Comparison of ENCODE assay signal across 22 mouse cellular contexts in genomic region chr3:57532991-57533725, GRCm38 (mm10). TPM values are rescaled to one million over a fixed set of nuclear protein-coding genes. Genes with fewer than 3 reads are reported as not detected.
A peak's percentile ranks its signal among the peaks of the same experiment; 100 is the strongest.
DNase-seq lines count a peak whose midpoint lies in the region; ATAC-seq and TF ChIP-seq lines count a peak whose summit lies in the region.
"Had no signal": no experiment of that assay in that cellular context is flagged by ENCODE, and none has a peak within 500 bp of the region (broad histone marks: within the 10 kb centered on the region; RNA-seq: fewer than 3 reads in every experiment).

No protein-coding gene starts in this region.

- intact Hi-C loops in heart, postnatal 14 days (cut with DNase I), result no loop called here

- peaks cover 19% of the 10 kb centered on the region for H3K4me1 ChIP-seq in heart, embryonic 11.5 days (ENCODE audit: control insufficient read depth, insufficient read depth, low read length)
- H3K4me1 ChIP-seq in stomach, embryonic 14.5 days (ENCODE audit: control insufficient read depth, insufficient read depth, low read length), result peaks cover 4% of the 10 kb centered on the region; the same call in 1 of the 2 replicates
- no peaks in the 10 kb centered on the region for H3K4me1 ChIP-seq in stomach, postnatal 0 days (replicated peaks; ENCODE audit: control insufficient read depth, insufficient read depth)
- H3K4me1 ChIP-seq: liver, embryonic 13.5 days had no signal

- no peaks in the 10 kb centered on the region for H3K9me3 ChIP-seq in heart, embryonic 11.5 days (replicated peaks; ENCODE audit: control insufficient read depth, low read length)
- H3K9me3 ChIP-seq in stomach, embryonic 14.5 days (ENCODE audit: control insufficient read depth, low read depth, low read length), result no peaks in the 10 kb centered on the region
- H3K9me3 ChIP-seq in stomach, postnatal 0 days (ENCODE audit: control insufficient read depth, low read length), result no peaks in the 10 kb centered on the region
- H3K9me3 ChIP-seq: liver, embryonic 13.5 days had no signal

- DNase-seq in heart, adult 11 months, result peak; percentile 98
- DNase-seq in stomach, postnatal 0 days (ENCODE audit: low spot score), result no peak
- DNase-seq in heart, postnatal 14 days, result peak; percentile 37 to 42
- DNase-seq in lung, postnatal 36 days, result peak; percentile 69
- no peak for DNase-seq in spleen, postnatal 4 days (ENCODE audit: low spot score in 2 of 2)
- DNase-seq in thymus, postnatal 25 days, result no peak
- DNase-seq: cerebellum, adult 11 months; cerebellum, postnatal 25 days; kidney, adult 2 months; kidney, postnatal 36 days; layer of hippocampus, postnatal 36 days; left cerebral cortex, postnatal 4 days; liver, embryonic 13.5 days; midbrain, embryonic 14.5 days; retina, postnatal 1 day had no signal

- H3K27me3 ChIP-seq in heart, embryonic 11.5 days (ENCODE audit: control insufficient read depth, insufficient read depth, low read length), result no peaks in the 10 kb centered on the region
- H3K27me3 ChIP-seq in stomach, embryonic 14.5 days (ENCODE audit: control insufficient read depth, insufficient read depth, low read length), result no peaks in the 10 kb centered on the region
- no peaks in the 10 kb centered on the region for H3K27me3 ChIP-seq in stomach, postnatal 0 days (ENCODE audit: control insufficient read depth, insufficient read depth, low read length)
- H3K27me3 ChIP-seq: liver, embryonic 13.5 days; Patski had no signal

- H3K27ac ChIP-seq in heart, embryonic 11.5 days (ENCODE audit: low read depth, low read length), result no peak overlapping the region
- H3K27ac ChIP-seq in stomach, embryonic 14.5 days (ENCODE audit: low read length), result 0 out of 2 replicates have a peak overlapping the region, but pooled peaks have one; percentile 11
- H3K27ac ChIP-seq in stomach, postnatal 0 days (replicated peaks), result no peak overlapping the region
- H3K27ac ChIP-seq: liver, embryonic 13.5 days had no signal

- 67% methylated on average over 9 of the region's 9 CpGs for WGBS in heart, embryonic 11.5 days (ENCODE audit: insufficient replicate concordance)
- WGBS in stomach, embryonic 14.5 days, result 89% methylated on average over 9 of the region's 9 CpGs
- WGBS in stomach, postnatal 0 days, result 81% methylated on average over 9 of the region's 9 CpGs

- H3K9ac ChIP-seq in heart, embryonic 11.5 days (ENCODE audit: low read depth, low read length), result no peak overlapping the region
- H3K9ac ChIP-seq in stomach, embryonic 14.5 days (replicated peaks; ENCODE audit: low read depth, low read length), result no peak overlapping the region
- H3K9ac ChIP-seq in stomach, postnatal 0 days (ENCODE audit: low read length), result no peak overlapping the region
- H3K9ac ChIP-seq: liver, embryonic 13.5 days had no signal

- no peak overlapping the region for H3K4me3 ChIP-seq in heart, embryonic 11.5 days (ENCODE audit: low read depth, low read length)
- H3K4me3 ChIP-seq in stomach, embryonic 14.5 days (ENCODE audit: low read depth, low read length), result no peak overlapping the region
- H3K4me3 ChIP-seq in stomach, postnatal 0 days (ENCODE audit: low read depth, low read length), result no peak overlapping the region
- H3K4me3 ChIP-seq: erythroblast, embryonic 14.5 days; liver, embryonic 13.5 days had no signal

- no peaks in the 10 kb centered on the region for H3K36me3 ChIP-seq in heart, embryonic 11.5 days (ENCODE audit: control insufficient read depth, insufficient read depth, low read length)
- no peaks in the 10 kb centered on the region for H3K36me3 ChIP-seq in stomach, embryonic 14.5 days (ENCODE audit: control insufficient read depth, insufficient read depth, low read length)
- H3K36me3 ChIP-seq in stomach, postnatal 0 days (ENCODE audit: control insufficient read depth, insufficient read depth, low read length), result no peaks in the 10 kb centered on the region
- H3K36me3 ChIP-seq: liver, embryonic 13.5 days had no signal

- no peak for ATAC-seq in heart, embryonic 11.5 days (replicated peaks; ENCODE audit: insufficient number of reproducible peaks, low FRiP score, low TSS enrichment)
- no peak for ATAC-seq in stomach, embryonic 14.5 days (ENCODE audit: insufficient number of reproducible peaks, insufficient read depth, low FRiP score, low read depth)
- no peak for ATAC-seq in stomach, postnatal 0 days (ENCODE audit: low FRiP score, low TSS enrichment)
- ATAC-seq: hindbrain, postnatal 0 days; Patski had no signal

- no peak overlapping the region for H3K4me2 ChIP-seq in heart, embryonic 11.5 days
- H3K4me2 ChIP-seq in stomach, embryonic 14.5 days (replicated peaks; ENCODE audit: low read depth, low read length), result no peak overlapping the region
- H3K4me2 ChIP-seq in stomach, postnatal 0 days (replicated peaks; ENCODE audit: low read depth), result no peak overlapping the region
- H3K4me2 ChIP-seq: liver, embryonic 13.5 days had no signal

- no peak for TF ChIP-seq EP300 in stomach, postnatal 0 days (optimal IDR thresholded peaks at IDR 0.05)

- TF ChIP-seq CTCF in stomach, postnatal 0 days (IDR thresholded peaks at IDR 0.05; ENCODE audit: low read depth), result no peak

RNA-seq across cellular contexts. Expression of gene Wwtr1, which starts 42.6 kb away (rescaled TPM):
- 12.9 and 17.4 TPM in 2 replicates for polyA plus RNA-seq in heart, embryonic 11.5 days (2014; fragmentation: Nextera tagmentation; extraction: Ambion mirVana)
- 24.3 and 26.3 TPM in 2 replicates for polyA plus RNA-seq in stomach, embryonic 14.5 days (2014; fragmentation: Nextera tagmentation; extraction: Ambion mirVana)
- 20.7 and 21.0 TPM in 2 replicates for polyA plus RNA-seq in stomach, postnatal 0 days (2015; fragmentation: Nextera tagmentation; extraction: Ambion mirVana)
- 10 to 100 TPM; 65.6 to 75.2 TPM for total RNA-seq in heart, postnatal 14 days (2021)
- total RNA-seq: granulocyte monocyte progenitor cell, adult 5-6 weeks; megakaryocyte progenitor cell, adult 5-6 weeks had no signal
- polyA plus RNA-seq: erythroblast, embryonic 14.5 days had no signal

Comparison
In these comparisons a context has a peak if more than half of its experiments do, and no peak if none do; other contexts are left out.
1. DNase-seq: peak in heart, adult 11 months (single experiment), heart, postnatal 14 days (2 of 2) and lung, postnatal 36 days (single experiment); none in stomach, postnatal 0 days (single experiment), spleen, postnatal 4 days (0 of 2) and thymus, postnatal 25 days (single experiment).